Mouse (Mus musculus) forebrain, embryonic 15.5 days (tissue): Measurements from ENCODE around the gene Tmem54. TPM values are rescaled to one million over a fixed set of nuclear protein-coding genes. Genes with fewer than 3 reads are reported as not detected.
A peak's percentile ranks its signal among the peaks of the same experiment; 100 is the strongest.

Source experiments
- ATAC-seq: fragments of 200-750 bp; cut with Nextera tagmentation; replicated peaks from 2 replicates; pipeline ENCODE4 v1.8.0; 2017; ENCODE audit warnings: mild to moderate bottlenecking, moderate TSS enrichment, moderate library complexity
- H3K27ac ChIP-seq: fragments of 300-500 bp; sonication (generic); replicated peaks from 2 replicates; pipeline ENCODE4 v1.5.1; 2015; ENCODE audit warnings: mild to moderate bottlenecking, inconsistent platforms
- H3K27me3 ChIP-seq: fragments of 300-500 bp; sonication (generic); 2 replicates; pipeline ENCODE4 v1.6.1; 2015; ENCODE audit warnings: inconsistent platforms
- H3K36me3 ChIP-seq: fragments of 300-500 bp; sonication (generic); 2 replicates; pipeline ENCODE4 v1.6.1; 2015; ENCODE audit warnings: mild to moderate bottlenecking, inconsistent platforms
- H3K4me1 ChIP-seq: fragments of 300-500 bp; sonication (generic); 2 replicates; pipeline ENCODE4 v1.6.1; 2015; ENCODE audit warnings: inconsistent platforms
- H3K4me2 ChIP-seq: fragments of 300-500 bp; sonication (generic); replicated peaks from 2 replicates; pipeline ENCODE4 v1.6.1; 2015; ENCODE audit warnings: mild to moderate bottlenecking, inconsistent platforms
- H3K4me3 ChIP-seq: fragments of 300-500 bp; sonication (generic); 2 replicates; pipeline ENCODE4 v1.5.1; 2015; ENCODE audit warnings: mild to moderate bottlenecking, inconsistent platforms
- H3K9ac ChIP-seq: fragments of 300-500 bp; sonication (generic); replicated peaks from 2 replicates; pipeline ENCODE4 v1.6.1; 2015; ENCODE audit warnings: mild to moderate bottlenecking, inconsistent platforms
- H3K9me3 ChIP-seq: fragments of 300-500 bp; sonication (generic); 2 replicates; pipeline ENCODE4 v1.6.1; 2016; ENCODE audit warnings: inconsistent platforms
- WGBS: fragments of 180-500 bp; shearing (Covaris S2); methylation state at CpG from one replicate; pipeline ENCODE4 v1.1.7; 2015; ENCODE audit warnings: mixed read lengths; 5-methylcytosine and 5-hydroxymethylcytosine counted together
- polyA plus RNA-seq: library from polyadenylated mRNA; unstranded; fragments of >200 nt; fragmentation: Nextera tagmentation; extraction: Ambion mirVana; gene quantifications from 2 replicates; pipeline ENCODE4 v1.2.1, GENCODE M21; 2015

Gene Tmem54
- polyA plus RNA-seq, 1 experiment from 2014 or later: not detected

- H3K27me3 ChIP-seq: peaks cover 35% of the 10 kb centered on the region
- ATAC-seq: no peak
- peaks cover 5% of the 10 kb centered on the region for H3K4me1 ChIP-seq
- 22% methylated on average over 9 of the region's 9 CpGs for WGBS
- H3K4me3 ChIP-seq: no peak overlapping the region
- no peaks in the 10 kb centered on the region for H3K36me3 ChIP-seq
- no peak overlapping the region for H3K9ac ChIP-seq
- H3K27ac ChIP-seq: no peak overlapping the region
- H3K9me3 ChIP-seq: no peaks in the 10 kb centered on the region
- no peak overlapping the region for H3K4me2 ChIP-seq
Measured at GRCm38 (mm10) chr4:129106073-129106472, 725 bp downstream of the Tmem54 start.

GRCm38 (mm10) chr4:129107348-129107899, 2.1 kb downstream of the Tmem54 start:
- no peak overlapping the region for H3K4me3 ChIP-seq
- no peak for ATAC-seq
- H3K4me1 ChIP-seq: peaks cover 9% of the 10 kb centered on the region
- H3K9me3 ChIP-seq: no peaks in the 10 kb centered on the region
- peaks cover 35% of the 10 kb centered on the region for H3K27me3 ChIP-seq
- 70% methylated on average over 10 of the region's 10 CpGs for WGBS
- H3K36me3 ChIP-seq: no peaks in the 10 kb centered on the region
- H3K27ac ChIP-seq: no peak overlapping the region
- H3K4me2 ChIP-seq: no peak overlapping the region
- no peak overlapping the region for H3K9ac ChIP-seq

- H3K4me1 ChIP-seq: peaks cover 17% of the 10 kb centered on the region
- H3K4me2 ChIP-seq: no peak overlapping the region
- no peaks in the 10 kb centered on the region for H3K36me3 ChIP-seq
- peaks cover 31% of the 10 kb centered on the region for H3K27me3 ChIP-seq
- H3K9ac ChIP-seq: no peak overlapping the region
- H3K9me3 ChIP-seq: no peaks in the 10 kb centered on the region
- ATAC-seq: no peak
- 75% methylated on average over 7 of the region's 7 CpGs for WGBS
- H3K27ac ChIP-seq: no peak overlapping the region
- H3K4me3 ChIP-seq: no peak overlapping the region
Measured at GRCm38 (mm10) chr4:129108624-129109023, 3.3 kb downstream of the Tmem54 start.

- Histone ChIP-seq H3K4me3 (no peak overlapping the region), H3K27ac (no peak overlapping the region), H3K4me1 (peaks cover 15% of the 10 kb centered on the region), H3K27me3 (peaks cover 10% of the 10 kb centered on the region), H3K36me3 (no peaks in the 10 kb centered on the region), H3K4me2 (no peak overlapping the region), H3K9me3 (no peaks in the 10 kb centered on the region), H3K9ac (no peak overlapping the region)
- 94% methylated on average over 6 of the region's 6 CpGs for WGBS
- no peak for ATAC-seq
Measured at GRCm38 (mm10) chr4:129110804-129111203, 5.5 kb downstream of the Tmem54 start.

- no peak overlapping the region for H3K27ac ChIP-seq
- no peak for ATAC-seq
- no peaks in the 10 kb centered on the region for H3K9me3 ChIP-seq
- H3K4me2 ChIP-seq: no peak overlapping the region
- no peak overlapping the region for H3K9ac ChIP-seq
- H3K4me1 ChIP-seq: peaks cover 15% of the 10 kb centered on the region
- no peak overlapping the region for H3K4me3 ChIP-seq
- 56% methylated on average over 11 of the region's 11 CpGs for WGBS
- no peaks in the 10 kb centered on the region for H3K36me3 ChIP-seq
- peaks cover 5% of the 10 kb centered on the region for H3K27me3 ChIP-seq
Measured at GRCm38 (mm10) chr4:129111350-129111749, 6.0 kb downstream of the Tmem54 start.

- H3K9ac ChIP-seq: no peak overlapping the region
- H3K9me3 ChIP-seq: no peaks in the 10 kb centered on the region
- WGBS: 67% methylated on average over 13 of the region's 13 CpGs
- H3K27me3 ChIP-seq: no peaks in the 10 kb centered on the region
- H3K4me1 ChIP-seq: peaks cover 15% of the 10 kb centered on the region
- H3K36me3 ChIP-seq: no peaks in the 10 kb centered on the region
- no peak overlapping the region for H3K4me2 ChIP-seq
- H3K27ac ChIP-seq: no peak overlapping the region
- no peak overlapping the region for H3K4me3 ChIP-seq
- no peak for ATAC-seq
Measured at GRCm38 (mm10) chr4:129112231-129112630, 6.9 kb downstream of the Tmem54 start.

- ATAC-seq: peak; percentile 94
- Histone ChIP-seq H3K27ac (peak overlapping the region; percentile 58; the same call in 1 of the 2 replicates), H3K9me3 (no peaks in the 10 kb centered on the region), H3K4me1 (peaks cover 15% of the 10 kb centered on the region), H3K4me2 (0 out of 2 replicates have a peak overlapping the region, but pooled peaks have one; percentile 7), H3K36me3 (no peaks in the 10 kb centered on the region), H3K4me3 (no peak overlapping the region), H3K27me3 (no peaks in the 10 kb centered on the region), H3K9ac (no peak overlapping the region)
- 25% methylated on average over 28 of the region's 28 CpGs for WGBS
Measured at GRCm38 (mm10) chr4:129113083-129113988, 8.0 kb downstream of the Tmem54 start.

- ATAC-seq: no peak
- H3K9ac ChIP-seq: no peak overlapping the region
- no peak overlapping the region for H3K4me3 ChIP-seq
- WGBS: 92% methylated on average over 8 of the region's 8 CpGs
- no peak overlapping the region for H3K4me2 ChIP-seq
- H3K27ac ChIP-seq: no peak overlapping the region
- H3K36me3 ChIP-seq: no peaks in the 10 kb centered on the region
- H3K27me3 ChIP-seq: peaks cover 19% of the 10 kb centered on the region; the same call in 1 of the 2 replicates
- H3K4me1 ChIP-seq: peaks cover 38% of the 10 kb centered on the region
- no peaks in the 10 kb centered on the region for H3K9me3 ChIP-seq
Measured at GRCm38 (mm10) chr4:129116703-129117102, 11.4 kb downstream of the Tmem54 start.

- WGBS: 88% methylated on average over 14 of the region's 14 CpGs
- H3K27ac ChIP-seq: no peak overlapping the region
- no peak overlapping the region for H3K4me3 ChIP-seq
- no peak overlapping the region for H3K4me2 ChIP-seq
- H3K27me3 ChIP-seq: peaks cover 19% of the 10 kb centered on the region; the same call in 1 of the 2 replicates
- H3K9me3 ChIP-seq: no peaks in the 10 kb centered on the region
- H3K36me3 ChIP-seq: no peaks in the 10 kb centered on the region
- no peak overlapping the region for H3K9ac ChIP-seq
- no peak for ATAC-seq
- peaks cover 44% of the 10 kb centered on the region for H3K4me1 ChIP-seq
Measured at GRCm38 (mm10) chr4:129117720-129118510, 12.6 kb downstream of the Tmem54 start.

- H3K4me1 ChIP-seq: peaks cover 39% of the 10 kb centered on the region
- H3K9ac ChIP-seq: no peak overlapping the region
- H3K4me2 ChIP-seq: peak overlapping the region; percentile 93
- H3K4me3 ChIP-seq: 0 out of 2 replicates have a peak overlapping the region, but pooled peaks have one; percentile 65
- no peak overlapping the region for H3K27ac ChIP-seq
- no peak for ATAC-seq
- H3K9me3 ChIP-seq: no peaks in the 10 kb centered on the region
- no peaks in the 10 kb centered on the region for H3K36me3 ChIP-seq
- H3K27me3 ChIP-seq: peaks cover 19% of the 10 kb centered on the region; the same call in 1 of the 2 replicates
- 74% methylated on average over 10 of the region's 10 CpGs for WGBS
Measured at GRCm38 (mm10) chr4:129119708-129120107, 14.4 kb downstream of the Tmem54 start.

- peak; percentile 42; the same call in 1 of the 2 replicates for ATAC-seq
- Histone ChIP-seq H3K4me3 (peak overlapping the region; percentile 65), H3K4me1 (peaks cover 49% of the 10 kb centered on the region), H3K27ac (peak overlapping the region; percentile 66; the same call in 1 of the 2 replicates), H3K27me3 (peaks cover 19% of the 10 kb centered on the region; the same call in 1 of the 2 replicates), H3K9me3 (no peaks in the 10 kb centered on the region), H3K36me3 (no peaks in the 10 kb centered on the region), H3K9ac (peak overlapping the region; percentile 68), H3K4me2 (peak overlapping the region; percentile 93)
- 2% methylated on average over 56 of the region's 59 CpGs for WGBS
Measured at GRCm38 (mm10) chr4:129120520-129121445, 15.4 kb downstream of the Tmem54 start.
